Mouse (Mus musculus) retina, embryonic 14.5 days (tissue): Measurements from ENCODE around the gene Pum2.
"Not testable (repeated sequence)": the region's sequence is repeated elsewhere in the genome, so short reads cannot be mapped to it uniquely, and the experiment has no call there.

Source experiments
- DNase-seq: peaks from one replicate; pipeline ENCODE4 v3.0.0-alpha.2; 2015; ENCODE audit warnings: low spot score

Pum2 gene

DNA sequence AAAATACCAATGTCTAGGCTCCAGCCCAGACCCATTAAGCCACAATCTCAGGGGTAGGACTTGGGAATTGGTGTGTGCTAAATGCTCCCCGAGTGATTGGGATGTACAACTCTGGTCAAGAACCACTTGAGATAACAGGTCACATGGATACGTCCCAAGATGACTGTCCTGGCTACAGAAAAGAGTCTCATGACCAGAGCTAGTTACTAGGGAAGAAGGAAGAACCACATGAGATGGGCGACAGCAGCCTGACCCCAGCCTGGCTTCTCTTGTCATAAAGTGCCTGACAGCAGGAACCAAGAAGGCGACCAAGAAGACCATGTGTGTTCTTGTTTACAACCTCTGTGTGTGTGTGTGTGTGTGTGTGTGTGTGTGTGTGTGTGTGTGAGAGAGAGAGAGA is 4.5 kb upstream of the Pum2 start:
- DNase-seq: no peak

DNA sequence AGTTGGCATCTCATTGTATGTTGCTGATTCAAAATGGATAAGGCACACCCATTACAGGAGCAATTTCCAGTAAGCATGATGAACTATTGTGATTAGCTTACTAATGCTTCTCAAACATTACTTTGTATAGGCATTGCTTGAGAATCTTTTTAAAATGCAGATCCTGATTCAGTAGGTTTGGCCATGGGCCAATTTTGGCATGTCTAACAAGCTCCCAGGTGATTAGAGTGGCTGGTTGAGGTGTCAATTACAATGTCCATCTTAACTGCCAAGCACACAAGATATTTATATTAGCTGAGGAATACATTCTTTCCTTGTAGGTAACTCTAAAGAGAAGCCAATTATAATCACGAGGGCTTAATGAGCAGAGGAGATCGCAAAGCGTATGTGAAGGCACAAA is 4.1 kb upstream of the Pum2 start:
- no peak for DNase-seq

DNA sequence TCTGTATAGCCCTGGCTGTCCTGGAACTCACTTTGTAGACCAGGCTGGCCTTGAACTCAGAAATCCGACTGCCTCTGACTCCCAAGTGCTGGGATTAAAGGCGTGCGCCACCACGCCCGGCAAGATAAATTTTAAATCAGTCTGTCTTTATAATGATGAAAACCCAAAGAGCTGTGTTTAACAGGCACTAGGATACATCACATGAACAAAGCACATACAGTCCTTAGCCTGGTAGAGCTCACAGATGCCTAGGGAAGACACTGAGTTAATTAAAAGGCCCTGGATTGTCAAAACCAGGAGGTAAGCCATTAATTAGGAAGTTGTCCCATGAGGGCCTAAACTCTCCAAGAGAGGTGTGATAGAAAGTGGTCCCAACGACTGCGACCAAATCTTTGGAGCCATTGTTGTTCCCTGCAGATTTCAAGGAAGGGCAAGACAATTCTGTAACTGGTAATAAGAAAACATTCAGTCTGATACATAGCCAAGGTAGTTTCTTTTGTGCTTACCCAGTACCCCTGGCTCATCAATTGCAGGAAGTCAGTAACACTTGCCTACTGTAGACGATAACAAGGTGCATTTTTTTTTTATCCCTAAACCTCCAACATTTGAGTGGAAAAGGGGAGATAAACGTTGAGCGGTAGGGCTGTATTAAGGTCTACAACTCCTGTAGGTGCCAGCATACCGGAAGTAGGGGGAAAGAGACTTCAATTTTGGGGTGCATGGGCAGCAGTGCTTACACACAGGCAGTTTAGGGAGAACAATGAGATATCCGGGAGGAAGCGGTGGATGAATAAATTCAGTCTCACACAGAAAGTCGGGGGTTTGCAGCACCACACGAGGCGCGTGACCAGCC is 587 bp upstream of the Pum2 start:
- no peak for DNase-seq

GRCm38 (mm10) chr12:8674377-8674864 is 487 bp downstream of the Pum2 start:
- peak; percentile 68 for DNase-seq

DNA sequence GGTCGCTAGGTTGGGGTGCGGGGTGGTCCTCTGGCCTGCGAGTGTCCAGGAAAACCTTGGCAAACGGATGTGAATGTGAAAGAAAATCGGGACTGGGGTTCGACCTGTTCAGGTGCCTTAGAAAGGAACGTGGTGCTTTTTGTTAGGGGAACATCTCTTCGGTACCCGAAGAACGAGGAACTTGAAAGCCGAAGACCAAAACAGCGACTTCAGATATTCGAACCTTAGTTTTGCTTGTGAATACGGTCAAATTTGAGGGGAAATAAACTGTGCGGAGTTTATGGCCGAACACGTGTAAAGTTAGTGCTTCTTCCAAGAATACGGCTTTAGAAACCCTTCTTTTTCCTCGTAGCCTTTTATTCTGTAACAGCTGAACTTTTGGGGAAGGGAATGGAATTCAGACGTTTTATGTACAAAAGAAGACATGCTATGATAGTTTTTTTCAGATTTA is 982 bp downstream of the Pum2 start:
- peak; percentile 45 for DNase-seq

DNA sequence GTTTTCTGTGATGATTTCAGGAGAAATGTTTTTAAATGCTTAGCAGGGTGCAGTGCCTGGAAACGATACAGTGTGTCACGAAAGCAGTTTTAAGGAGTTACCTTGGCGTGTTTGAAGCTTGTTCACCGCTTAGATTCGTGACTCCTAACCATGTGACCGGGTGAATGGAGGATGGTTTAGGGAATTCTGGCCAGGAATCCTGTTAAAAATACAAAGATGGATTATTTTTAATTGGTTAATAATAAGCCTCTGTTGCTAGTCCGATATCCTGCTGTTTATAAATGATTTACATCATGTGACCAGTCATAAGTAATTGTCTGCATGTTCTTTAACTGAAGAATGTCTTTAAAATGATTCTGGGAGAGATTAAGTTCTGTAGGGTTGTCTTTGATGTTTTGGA is 1.4 kb downstream of the Pum2 start:
- peak; percentile 14 for DNase-seq

DNA sequence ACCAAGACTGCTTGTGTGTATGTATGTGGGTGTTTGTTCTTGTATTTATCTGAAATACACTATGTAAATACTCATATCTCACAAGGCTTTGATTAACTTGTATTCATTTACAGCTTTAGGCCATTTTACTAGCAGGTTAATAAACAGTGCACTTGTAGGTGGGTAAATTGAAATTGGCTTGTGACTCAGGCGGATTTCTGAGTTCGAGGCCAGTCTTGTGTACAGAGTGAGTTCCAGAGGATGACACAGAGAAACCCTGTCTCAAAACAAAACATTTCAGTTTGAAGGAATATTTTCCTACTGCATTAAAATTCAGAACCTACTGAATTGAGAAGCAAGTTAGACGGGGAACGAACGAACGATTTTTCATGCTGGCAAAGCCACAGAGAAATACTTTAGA is 2.4 kb downstream of the Pum2 start:
- DNase-seq: no peak

DNA sequence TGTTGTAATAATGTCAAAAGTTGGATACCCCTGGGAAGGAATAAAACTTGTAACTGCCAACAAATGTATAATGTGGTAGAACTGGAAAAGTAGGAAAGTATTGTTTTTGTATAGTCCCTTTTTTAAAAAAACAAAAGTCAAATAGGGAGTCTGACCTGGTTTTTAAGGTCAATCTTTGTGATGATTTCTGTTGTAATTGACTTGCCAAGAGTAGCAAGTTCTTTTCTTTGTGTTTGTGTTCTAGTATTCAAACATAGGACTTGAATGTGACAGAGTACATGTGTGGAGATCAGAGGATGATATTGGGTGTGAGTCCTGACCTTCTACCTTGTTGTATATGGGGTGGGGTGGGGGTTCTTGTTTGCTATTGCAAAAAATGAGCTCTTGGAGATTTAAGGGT is 4.0 kb downstream of the Pum2 start:
- DNase-seq: no peak

DNA sequence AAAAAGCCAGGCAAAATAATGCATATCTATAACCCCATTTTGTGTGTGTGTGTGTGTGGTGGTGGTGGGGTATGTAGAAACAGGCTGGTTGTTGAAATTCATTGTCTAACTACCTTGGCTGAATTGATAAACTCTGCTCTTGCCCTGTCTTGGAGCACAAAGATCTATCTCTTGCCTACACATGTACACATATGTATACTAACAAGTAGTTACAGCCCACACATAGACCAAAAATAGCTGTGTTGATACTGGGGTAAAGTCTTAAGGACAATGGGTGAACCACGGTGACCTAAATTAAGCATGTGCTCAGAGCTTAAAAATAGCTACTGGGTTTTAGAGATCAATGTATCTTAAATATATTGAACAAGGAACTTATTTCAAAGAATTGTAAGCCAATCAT is 10.3 kb downstream of the Pum2 start:
- DNase-seq: no peak

- DNase-seq: no peak
Observed at GRCm38 (mm10) chr12:8685036-8685435, 11.1 kb downstream of the Pum2 start.

DNA sequence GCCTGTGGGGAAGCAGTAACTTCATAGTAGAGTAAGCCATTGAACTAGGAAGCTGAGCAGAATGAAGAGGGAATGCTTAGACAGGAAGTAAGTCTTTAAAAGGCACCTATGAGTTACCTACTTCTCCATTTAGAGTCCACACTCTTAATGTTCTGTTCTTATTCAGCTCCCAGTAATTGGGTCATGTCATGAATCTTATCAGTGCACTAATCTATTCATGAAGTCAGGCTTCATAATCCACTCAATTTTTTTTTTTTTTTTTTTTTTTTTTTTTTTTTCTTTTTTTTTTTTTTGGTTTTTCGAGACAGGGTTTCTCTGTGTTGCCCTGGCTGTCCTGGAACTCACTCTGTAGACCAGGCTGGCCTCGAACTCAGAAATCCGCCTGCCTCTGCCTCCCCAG is 15.9 kb downstream of the Pum2 start:
- DNase-seq: not testable (repeated sequence)

- peak; percentile 74 for DNase-seq
Observed at GRCm38 (mm10) chr12:8698895-8699294, 25.0 kb downstream of the Pum2 start.

DNA sequence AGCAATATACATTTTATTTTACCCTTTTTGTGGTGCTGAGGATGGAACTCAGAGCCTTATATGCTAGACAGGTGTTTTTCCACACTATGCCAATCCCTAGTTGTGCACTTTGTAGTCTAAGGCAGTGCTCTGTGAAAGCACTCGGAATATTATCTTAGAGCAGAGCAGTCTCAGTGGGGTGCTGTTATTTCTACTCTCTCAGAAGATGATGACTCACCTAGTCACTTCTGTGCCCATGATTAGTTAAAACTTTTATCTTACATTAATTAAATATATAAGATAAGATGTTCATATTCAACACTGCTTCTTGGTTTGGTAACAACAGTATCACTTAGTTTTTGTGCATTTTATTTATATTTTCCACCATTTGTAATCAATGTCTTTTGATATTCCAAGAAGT is 30.1 kb downstream of the Pum2 start:
- DNase-seq: no peak

GRCm38 (mm10) chr12:8708876-8709275 is 34.9 kb downstream of the Pum2 start:
- DNase-seq: no peak

GRCm38 (mm10) chr12:8712665-8713064 is 38.7 kb downstream of the Pum2 start:
- no peak for DNase-seq

DNA sequence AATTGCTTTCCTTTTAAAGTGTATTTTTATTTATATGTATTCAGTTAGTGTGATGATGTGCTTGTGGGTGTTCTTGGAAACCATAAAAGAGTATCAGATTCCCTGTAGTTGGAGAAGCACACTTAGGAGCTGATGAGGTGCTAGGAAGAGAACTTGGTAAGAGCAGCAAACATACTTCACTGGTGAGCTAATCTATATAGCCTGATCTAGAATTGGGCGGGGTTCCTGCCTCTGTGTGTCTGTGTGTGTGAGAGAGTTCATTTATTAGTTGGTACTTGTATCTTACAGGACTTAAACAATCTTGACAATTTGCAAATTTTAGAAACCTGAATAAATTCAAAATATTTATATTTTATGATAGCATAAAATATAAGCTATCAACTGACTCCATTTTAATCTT is 42.2 kb downstream of the Pum2 start:
- DNase-seq: no peak

DNA sequence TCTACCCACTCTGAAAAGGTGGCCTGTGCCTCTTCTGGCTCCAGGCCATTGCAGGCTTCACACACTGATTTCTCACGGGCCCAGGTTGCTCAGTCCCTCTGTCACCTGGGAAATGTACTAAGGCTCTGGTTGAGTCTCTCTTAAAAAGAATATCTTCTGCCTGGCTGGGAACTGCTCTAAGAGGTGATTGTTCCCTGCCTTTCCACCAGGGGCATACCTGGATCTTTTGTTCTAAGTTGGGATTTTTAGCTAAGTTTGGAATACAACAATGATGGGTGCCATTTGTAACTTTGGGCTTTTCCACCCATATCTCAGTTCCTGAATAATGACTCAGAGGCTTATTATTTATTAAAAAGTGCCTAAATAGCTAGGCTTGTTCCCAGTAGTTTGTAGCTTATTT is 53.0 kb downstream of the Pum2 start:
- DNase-seq: peak; percentile 10

- DNase-seq: no peak
Observed at GRCm38 (mm10) chr12:8728739-8729138, 54.8 kb downstream of the Pum2 start.

DNA sequence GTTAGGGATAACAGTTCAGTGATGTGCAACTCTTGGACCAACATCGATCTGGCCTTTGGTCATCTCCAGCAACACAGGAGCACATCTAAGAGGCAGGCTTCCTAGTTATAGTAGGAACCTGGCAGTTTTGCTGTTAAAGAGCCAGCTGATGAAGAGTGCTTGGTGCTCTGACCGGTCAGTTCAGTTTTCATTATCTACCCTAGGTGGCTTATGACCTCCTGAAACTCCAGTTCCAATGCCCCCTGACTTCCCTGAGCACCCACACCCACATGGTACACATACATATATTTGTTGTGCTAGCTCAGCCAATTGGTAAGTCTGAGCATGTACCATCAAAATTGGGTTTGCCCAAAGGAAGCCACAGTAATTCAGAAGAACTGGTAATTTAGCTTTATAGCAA is 79.7 kb downstream of the Pum2 start:
- no peak for DNase-seq

GRCm38 (mm10) chr12:8754116-8754515 is 80.2 kb downstream of the Pum2 start:
- DNase-seq: no peak

DNA sequence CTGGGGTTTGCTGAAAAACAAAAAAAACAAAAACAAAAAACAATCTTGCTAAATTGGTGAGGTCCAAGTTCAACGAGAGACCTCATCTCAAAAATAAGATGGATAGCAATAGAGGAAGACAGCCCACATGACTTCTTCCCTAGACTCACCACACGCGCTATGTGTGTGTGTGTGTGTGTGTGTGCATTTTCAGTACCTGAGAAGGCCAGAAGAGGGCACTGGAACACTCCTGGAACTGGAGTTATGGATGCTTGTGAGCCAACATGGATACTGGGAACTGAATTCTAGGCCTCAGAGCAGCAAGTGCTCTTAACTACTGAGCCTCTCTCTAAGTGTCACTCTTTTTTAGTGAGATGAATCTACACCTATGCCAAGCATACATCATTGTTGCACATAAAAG is 84.1 kb downstream of the Pum2 start:
- DNase-seq: no peak

DNA sequence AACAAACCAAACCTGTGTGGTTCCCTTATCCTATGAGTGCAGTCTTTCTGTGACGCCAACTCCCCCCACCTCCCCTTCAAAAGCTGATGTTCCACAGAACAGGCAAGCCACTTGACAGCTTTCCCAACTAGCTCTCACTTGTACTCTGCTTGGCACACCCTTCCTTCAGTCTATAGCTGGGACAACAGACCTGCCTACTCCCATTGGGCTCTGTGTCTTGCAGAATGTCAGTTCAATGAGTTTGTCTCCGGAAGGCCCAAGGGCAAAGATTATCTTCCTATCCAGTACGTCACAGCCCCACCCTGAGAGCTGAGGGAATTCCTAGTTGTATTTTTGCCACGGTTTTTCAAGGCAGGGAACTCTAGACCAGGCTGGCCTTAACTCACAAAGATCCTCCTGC is 85.2 kb downstream of the Pum2 start:
- no peak for DNase-seq

DNA sequence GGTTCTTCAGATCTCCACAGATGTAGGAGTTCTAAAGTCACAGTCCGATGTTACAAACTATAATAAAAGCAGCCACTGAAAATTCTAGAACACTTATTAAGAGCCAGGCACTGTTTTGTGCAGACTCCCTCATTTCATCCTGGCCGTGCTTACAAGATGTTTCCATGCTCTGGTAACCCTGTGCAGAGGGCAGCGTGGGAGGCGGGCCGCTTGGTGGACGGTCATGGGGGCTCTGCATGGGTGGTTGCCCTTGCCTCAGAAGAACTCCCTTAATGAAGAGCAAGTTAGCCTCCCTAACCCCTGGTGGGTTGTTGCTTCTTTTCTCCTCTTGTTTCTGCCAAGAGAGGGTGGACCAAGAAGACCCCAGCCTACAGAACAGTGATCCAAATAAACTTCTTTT is 85.8 kb downstream of the Pum2 start:
- no peak for DNase-seq

DNA sequence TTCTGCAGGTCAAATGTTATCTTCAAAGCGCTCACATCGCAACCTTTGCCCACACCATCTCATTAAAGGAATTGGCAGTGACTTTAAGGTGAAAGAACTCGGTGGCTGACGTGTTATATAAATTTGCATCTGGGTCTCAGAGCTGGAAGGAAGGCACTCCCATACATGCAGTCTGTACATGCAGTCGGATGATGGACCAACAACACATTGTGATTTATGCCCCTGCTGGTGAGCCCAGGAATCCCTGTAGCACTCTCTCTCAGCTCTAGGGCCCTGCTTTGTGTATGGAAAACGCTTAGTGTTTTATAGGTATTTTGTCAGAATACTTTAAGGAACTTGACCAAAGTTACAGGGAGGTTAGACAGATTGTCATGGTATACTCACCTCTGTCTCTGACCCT is 86.6 kb downstream of the Pum2 start:
- no peak for DNase-seq
